Mouse (Mus musculus) thymus, postnatal 10 days (tissue): ENCODE results near the gene Slc35c1.
"Not testable (repeated sequence)": the region's sequence is repeated elsewhere in the genome, so short reads cannot be mapped to it uniquely, and the experiment has no call there.

Source experiments
- DNase-seq, 2 experiments: peaks; one replicate each; pipeline ENCODE4 v3.0.0; 2021; ENCODE audit warnings: low spot score in 2 of 2

The Slc35c1 gene

DNA sequence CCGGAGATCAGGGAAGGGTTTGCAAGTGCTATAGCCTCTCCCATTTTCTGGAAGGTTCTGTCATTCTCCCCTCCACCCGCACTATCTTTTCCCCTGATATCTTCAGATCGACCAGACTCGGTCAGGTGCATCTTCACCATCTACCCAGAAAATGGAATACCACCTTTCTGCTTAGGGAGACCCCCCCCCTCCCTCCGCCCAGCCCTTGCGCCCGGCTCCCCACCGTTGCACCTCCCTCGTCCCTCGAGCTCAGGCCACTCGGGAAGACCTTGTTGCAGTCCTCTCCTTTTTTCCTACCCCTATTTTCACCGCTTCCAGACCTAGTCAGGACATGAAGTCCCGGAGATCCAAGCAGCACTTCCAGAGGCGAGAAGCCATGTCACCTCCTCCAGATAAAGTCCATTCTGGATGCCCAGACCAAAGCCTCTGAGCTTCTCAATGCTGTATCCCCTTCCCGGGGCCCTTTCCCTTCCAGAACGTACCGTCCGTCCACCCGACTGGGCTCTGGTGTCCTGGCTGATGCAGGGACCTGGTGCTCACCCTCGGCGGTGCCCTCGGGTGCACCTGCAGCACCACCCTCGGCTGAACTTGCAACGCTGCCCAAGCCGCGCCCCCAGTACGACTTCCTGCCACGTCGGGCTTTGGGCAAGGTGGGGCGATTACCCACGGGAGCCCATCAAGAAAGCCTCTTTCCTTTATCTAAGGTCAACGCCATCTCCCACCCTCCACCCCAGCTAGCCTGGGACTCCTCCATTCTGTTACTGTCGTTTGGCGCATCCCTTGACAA, at the start of gene Slc35c1:
Gene Slc35c1, minus strand, starts transcription at position 618 of the 787 bp plus-strand sequence.
- peak; percentile 66 to 67 for DNase-seq

DNA sequence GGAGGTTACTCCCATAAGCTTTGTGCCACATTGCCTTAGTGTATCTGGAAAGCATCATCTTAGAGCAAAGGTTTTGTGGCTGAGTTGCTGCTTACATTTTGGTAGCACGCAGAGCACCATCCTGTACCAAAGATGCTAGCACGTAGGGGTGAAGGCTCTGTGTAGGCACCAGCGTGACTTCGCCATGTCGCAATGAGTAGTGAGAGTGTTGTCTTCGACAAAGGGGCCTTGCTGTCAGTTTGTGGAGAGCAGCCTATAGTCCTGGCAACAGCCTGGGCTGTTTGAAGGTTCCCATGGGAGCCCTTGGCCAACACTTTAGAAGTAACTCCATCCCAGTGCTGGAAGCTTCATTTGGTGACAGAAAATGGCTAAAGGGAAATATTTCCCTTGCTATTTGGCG, 45.0 kb upstream of the Slc35c1 start:
- DNase-seq: no peak

GRCm38 (mm10) chr2:92503421-92503820, 43.1 kb upstream of the Slc35c1 start:
- DNase-seq: no peak

- no peak for DNase-seq
These were observed 39.5 kb upstream of the Slc35c1 start for GRCm38 (mm10) chr2:92499701-92500322.

DNA sequence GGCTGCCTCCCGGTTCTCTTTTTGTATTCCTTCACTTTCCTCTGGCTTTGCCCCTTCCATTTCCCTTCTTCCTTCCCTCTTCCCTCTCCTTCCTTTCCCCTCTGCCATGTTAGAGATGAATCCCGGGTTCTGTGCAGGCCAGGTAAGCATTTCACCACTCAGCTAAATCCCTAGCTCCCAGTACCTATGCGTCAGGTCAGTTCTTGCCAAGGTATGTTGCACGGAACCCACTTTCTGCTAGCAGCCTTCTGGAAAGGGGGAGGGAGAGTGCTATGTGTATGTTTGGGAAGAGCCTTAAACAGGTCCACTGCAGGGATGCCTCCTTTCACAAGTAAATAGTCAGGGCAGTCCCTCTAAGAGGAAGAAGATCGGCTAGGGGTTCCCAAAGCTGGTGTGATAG, 36.8 kb upstream of the Slc35c1 start:
- no peak for DNase-seq

- DNase-seq: no peak
These were observed 36.3 kb upstream of the Slc35c1 start for GRCm38 (mm10) chr2:92496681-92497080.

DNA sequence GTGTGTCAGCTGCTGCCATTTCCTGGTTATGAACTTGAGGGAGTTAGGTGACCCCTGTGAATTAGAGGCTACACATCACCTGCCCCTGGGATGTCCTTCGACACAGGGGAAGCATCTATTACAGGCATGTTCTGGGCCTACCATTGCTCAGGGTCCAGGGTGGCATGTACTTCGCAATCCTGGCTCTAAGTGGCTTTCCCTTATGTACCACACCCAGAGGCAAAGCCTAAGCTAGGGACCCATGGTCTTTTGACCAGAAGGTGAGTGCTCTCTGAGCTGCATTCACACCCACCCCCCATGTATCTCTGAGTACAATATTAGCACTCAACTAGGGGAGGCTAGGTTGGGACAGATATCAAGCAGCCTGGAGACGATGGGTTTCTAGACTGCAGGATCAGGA, 34.6 kb upstream of the Slc35c1 start:
- no peak for DNase-seq

DNA sequence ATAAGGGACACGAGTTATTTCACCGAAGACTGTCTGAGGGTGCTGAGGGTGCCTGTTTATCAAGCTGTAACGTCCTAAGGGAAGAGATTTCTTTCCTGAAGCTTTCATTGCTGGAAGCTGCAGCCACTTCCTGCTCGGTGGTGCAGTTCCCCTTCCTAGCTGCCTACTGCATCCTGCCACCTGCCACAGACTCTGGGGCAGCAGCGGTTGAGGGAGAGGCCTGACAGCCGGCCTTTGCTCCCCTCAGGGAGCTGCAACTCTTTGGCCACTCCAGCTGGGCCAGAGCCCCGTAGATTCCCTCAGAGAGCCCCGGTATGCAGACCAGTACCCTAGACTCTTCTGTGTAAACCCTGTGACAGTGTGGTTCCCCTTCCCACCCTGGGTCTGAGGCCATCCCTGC, 34.1 kb upstream of the Slc35c1 start:
- no peak for DNase-seq

DNA sequence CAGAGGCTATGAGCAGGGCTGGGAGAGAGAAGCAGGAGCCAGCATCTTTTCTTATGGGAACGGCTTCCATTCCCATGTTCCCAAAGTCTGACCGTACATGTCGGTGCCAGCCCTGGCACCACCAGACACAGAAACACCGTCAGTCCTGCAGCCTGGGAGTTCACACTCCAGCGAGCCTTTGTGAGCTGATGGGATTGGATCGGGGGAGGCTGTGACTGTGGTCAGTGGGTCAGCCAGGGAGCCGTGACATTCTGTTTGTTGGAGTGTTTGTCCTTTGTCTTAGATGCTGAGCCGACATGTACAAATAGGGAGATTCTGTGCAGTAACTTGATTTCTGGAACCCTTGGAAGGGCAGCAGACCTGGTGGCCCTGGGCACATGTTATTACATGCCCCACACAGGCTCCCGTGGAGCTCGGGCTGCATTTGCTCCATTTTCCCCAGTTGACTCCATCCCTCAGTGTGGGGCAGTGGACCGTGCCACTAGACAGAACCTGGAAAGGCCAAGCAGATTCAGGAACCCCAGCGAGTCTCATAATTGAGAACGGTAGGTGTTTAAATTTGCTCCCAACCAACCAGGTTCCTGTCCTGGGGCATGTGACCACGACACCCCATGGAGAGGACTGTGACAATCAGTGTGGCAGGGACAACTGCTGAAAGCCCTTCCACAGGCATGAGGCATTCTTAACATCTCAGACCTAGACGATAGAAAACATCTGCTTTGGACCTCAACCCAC, 33.5 kb upstream of the Slc35c1 start:
- no peak for DNase-seq

DNA sequence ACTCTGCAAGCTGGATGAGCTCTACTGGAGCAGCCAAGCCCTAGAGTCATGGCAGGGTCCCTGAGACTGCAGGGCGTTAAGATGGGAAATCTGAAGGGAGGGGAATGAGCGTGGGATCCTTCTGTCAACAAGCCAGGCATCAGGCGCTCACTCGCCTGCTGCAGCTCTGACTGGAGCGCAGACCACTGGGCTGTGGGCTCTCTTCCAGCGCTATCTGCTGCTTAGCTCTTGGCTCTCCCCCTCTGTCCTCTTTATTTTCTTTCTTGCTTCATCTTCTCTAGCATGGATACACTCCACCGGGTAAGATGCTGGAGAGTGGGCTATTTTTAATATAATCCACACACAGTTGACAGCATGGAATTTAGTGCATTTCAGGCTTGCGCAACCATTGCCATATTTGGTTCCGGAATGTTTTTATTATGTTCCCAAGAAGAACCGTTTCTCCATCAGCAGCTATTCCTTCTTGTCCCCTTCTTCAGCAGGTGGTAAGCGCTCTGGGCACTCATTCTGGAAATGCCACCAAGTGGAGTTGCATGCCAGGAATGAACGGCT, 31.7 kb upstream of the Slc35c1 start:
- no peak for DNase-seq

DNA sequence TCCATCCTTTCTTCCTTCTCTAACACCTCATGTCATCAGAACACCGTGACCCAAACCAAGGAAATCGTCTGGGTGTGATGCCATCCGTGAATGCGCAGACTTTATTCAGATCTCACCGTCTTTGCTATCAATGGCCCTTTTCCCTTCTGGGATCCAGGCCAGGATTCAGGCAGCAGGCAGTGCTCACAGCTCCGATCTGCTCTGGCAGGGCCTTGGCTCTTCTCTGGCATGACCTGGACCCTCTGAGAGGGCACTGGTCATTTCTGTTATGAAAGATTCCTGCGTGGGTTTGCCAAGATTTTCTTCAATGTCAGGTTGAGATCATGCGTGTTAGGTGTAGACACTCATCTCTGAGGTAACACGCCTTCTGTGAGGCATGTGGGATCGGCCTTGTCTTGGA, 30.2 kb upstream of the Slc35c1 start:
- no peak for DNase-seq

DNA sequence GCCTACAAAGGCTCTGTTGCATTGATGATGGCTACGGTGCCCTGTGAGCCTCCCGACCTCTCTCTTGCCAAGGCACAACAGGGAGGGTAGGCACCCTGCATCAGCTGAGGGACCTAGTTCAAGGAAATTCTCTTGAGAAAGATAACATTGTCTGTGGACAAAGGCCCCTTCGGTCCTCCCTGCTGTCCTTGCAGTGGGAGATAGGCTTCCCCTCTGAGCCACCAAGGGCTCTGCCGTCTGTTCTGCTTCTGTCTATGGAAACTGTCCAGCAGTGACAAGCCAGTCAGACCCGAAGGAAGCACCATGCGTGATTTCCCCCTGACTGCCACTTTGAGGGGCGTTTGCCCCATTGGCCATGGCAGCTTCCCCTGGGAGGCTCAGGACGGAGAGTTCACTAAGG, 27.5 kb upstream of the Slc35c1 start:
- DNase-seq: no peak

- DNase-seq: no peak
These were observed 26.6 kb upstream of the Slc35c1 start for GRCm38 (mm10) chr2:92486911-92487310.

- peak; percentile 69 to 88 for DNase-seq
These were observed 26.1 kb upstream of the Slc35c1 start for GRCm38 (mm10) chr2:92486403-92486802.

- DNase-seq: peak; percentile 31 to 47
These were observed 25.4 kb upstream of the Slc35c1 start for GRCm38 (mm10) chr2:92485640-92486295.

DNA sequence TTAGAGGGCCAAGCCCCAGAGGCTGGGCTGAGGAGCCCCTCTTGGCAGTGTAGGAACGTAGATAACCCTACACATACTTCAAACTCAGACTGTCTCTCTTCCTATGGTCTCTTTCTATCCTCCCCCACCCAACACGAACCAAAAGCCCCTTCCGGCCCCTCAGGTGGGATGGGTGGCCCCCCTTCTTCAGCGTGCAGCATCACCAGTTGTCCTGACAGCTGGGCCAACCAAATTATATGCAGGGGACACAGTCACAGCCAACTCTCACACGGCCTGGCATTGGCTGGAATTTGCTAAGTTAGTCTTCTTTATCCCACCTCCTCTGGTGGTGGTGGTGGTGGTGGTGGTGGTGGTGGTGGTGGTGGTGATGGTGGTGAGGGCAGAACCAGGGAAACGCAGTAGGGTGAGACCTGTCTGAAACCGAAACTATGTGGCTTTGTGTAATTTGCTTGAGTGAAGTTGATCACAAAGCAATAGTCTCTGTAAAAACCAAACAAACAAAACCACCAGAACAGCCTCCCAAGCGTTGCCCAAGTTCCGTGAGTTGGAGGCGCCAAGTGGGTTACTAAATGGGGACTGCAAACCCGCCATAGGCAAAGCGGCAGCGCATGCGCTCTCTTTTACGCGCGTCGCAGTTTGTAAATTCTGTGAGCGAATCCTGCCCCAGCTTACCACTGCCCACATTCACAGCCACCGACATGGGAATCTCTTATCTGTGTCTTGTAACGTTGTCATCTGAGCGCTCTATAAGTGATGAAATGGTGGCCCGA, 24.1 kb upstream of the Slc35c1 start:
- peak in 1 of 2 experiments; percentile 27 for DNase-seq

GRCm38 (mm10) chr2:92483505-92483904, 23.2 kb upstream of the Slc35c1 start:
- no peak for DNase-seq

DNA sequence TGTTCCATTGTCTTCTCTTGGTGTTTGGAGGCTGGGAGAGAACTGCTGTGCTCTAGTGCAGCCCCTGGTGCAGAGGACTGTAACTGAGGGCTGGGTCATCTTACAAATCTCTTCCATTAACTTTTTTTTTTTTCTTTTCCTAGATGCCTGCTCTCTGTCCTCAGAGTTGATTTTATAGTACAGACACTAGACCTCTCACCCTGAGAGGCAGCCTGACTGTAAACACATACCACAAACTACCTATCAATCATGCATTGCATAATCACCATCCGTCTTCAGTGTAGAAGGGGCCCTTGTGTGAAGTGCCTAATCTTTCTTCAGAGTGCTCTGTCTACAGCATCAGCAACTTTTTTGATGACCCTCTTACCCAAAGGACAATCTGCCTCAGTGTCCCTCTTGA, 22.2 kb upstream of the Slc35c1 start:
- DNase-seq: no peak

DNA sequence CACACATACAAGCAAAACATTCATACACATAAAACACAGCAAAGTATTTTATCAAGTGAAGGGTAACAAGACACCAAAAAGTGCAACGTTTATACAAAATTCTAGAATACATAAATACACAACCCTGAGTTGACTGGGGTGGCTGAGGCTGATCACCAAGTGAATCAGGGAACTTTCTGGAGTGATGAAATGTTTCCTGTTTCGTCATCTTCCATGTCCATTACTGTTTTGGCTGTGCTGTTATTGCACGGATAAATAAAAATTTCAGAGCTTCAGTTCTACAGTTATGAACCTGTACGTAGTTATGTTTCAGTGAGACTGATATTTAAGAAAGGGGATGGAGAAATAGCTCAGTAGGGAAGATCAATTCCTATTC, 18.0 kb upstream of the Slc35c1 start:
- DNase-seq: no peak

DNA sequence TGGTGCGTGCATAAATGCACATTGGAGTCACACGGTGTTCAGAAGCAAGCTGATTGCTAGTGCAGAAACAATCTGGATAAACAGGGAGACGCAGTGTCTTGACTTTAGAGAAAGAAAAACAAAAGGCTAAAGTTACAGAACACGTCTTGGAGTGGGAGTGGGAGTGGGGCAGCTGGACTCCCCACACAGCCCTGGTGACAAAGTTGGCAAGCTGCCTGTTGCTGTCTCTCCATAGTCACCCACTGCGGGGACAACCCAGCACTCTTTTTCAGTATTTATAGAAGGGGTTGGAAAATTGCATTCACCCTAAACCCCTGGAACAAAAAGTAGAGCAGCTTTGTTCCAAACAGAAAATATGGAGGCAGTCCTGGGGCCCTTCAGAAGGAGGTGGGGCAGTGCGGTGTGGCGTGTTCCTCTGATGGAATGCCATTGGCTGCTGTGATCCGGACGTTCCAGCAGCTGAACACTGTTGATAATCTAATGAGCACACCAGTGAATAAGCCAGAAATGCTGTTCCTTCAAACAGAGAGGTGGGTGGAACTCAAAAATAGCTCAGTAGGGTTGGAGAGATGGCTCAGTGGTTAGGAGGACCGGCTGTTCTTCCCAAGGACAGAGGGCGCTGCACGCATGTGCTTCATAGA, 17.5 kb upstream of the Slc35c1 start:
- DNase-seq: no peak

DNA sequence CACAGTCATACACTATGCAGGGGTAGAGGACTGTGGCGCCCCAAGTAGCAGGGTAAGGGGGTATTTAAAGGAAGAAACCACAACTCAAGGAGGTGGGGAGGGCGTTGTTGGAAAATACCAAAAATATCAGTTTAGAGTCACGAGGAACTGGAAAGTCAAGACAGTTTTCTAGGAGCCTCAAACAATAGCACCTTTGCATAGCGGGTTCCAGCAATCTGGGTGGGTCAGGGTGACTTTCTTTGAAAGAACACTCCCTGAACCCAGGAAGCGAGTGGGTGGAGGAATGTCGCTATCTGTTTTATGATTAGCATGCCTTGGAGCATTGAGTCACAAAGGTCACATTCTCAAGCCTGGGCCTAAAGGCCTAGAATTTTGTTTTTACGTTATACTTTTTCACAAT, 16.2 kb upstream of the Slc35c1 start:
- not testable (repeated sequence) for DNase-seq
